Mouse (Mus musculus) right cerebral cortex, postnatal 4 days (tissue): ENCODE results near the gene March1.
"Not testable (repeated sequence)": the region's sequence is repeated elsewhere in the genome, so short reads cannot be mapped to it uniquely, and the experiment has no call there.

ENCODE experiments used
- DNase-seq: peaks from one replicate; pipeline ENCODE4 v3.0.0-alpha.2; 2022

March1 gene

DNA sequence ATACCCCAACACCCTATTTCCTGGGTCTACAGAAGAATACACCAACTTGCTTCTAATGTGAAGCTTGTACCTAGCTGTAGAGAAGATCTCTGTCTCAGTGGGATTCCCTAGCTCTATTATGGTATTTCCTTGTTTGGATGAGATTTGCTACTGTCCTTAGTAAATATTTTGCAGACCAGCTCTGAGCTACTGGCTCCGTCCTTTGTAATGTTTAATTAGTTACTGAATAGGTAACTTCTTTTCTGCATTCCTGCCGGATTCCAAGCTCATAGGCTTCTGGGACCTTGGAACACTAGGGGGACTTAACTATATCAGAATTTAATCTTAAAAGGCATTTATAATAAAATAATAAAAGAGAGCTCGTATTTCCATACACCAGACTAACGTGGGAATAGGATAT is 799.9 kb downstream of the March1 start:
- DNase-seq = not testable (repeated sequence)

DNA sequence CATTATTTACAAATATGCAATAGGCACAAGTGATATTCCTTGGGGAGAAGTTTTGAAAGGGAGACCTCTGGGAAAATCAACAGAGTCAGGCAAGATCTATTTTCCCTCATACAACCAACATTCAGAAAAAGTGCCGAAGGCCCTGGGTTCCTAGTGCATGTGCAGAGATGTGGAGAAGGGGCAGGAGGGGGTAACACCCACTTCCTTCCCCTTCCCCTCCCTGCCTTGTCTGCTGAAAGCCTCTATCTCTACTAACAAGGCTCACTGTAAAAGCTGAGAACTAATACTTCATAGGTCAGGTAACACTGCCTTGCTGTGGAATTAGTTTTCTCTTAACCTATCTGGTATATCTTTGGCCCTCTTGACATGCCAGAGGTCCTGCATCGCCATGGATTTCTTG is 812.9 kb downstream of the March1 start:
- DNase-seq = no peak

DNA sequence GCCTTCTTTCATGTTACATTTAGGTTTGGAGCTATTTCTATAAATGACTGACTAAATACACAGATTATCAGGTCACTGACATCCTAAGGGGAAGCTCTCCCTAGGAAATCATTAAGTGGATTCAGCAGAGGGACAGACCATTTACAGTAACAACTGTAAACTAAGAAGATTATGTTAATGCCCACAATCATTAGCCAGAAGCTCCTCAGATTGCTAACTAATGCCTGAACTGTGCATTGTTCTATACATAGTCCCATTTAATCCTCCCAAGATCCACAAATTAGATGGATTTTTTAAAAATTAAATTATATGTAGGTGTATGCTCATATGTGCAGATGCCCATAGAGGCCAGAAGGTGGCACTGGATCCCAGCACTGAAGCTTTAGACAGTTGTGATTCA is 815.9 kb downstream of the March1 start:
- no peak for DNase-seq

DNA sequence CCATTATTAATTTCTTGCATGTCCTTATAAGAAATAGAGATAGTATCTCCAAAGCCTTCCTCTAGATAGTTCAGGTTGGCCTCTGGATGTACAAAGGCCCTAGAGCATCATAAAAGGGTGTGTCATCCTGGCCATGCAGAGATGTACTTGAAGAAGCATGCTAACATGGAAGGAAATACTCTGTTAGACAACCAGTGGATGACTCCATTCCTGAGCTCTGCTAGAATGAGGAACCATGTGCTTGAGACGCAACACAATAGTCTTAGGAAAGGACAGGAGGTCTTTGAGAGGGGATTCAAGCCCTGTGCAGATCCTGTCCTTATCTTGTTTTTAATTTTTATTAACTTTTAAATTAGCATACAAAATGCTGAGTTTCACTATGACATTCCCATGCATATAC is 819.1 kb downstream of the March1 start:
- no peak for DNase-seq

GRCm38 (mm10) chr8:66437929-66438328 is 820.2 kb downstream of the March1 start:
- DNase-seq = no peak

DNA sequence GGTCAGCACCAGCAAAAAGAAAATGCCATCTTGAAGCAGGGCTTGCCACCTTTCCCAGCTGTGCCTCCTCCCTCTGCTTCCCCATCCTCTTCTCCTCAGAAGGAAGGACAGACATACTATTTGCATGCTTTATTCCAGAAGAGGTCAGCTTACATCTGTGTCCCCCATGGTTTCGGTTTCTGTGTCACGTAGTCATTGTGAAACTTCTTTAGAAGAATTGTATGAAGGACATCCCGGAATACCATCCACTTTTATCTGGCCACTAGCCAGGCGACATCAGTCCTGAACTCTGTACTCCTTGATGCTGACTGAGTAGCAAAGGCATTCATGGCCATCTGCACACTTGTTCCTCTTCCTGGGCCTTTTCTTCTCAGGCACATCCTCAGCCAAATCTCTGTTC is 820.8 kb downstream of the March1 start:
- DNase-seq = no peak

GRCm38 (mm10) chr8:66441123-66441522 is 823.4 kb downstream of the March1 start:
- no peak for DNase-seq

GRCm38 (mm10) chr8:66442778-66443177 is 825.1 kb downstream of the March1 start:
- peak; percentile 30 for DNase-seq

- no peak for DNase-seq
Observed at GRCm38 (mm10) chr8:66444141-66444540, 826.4 kb downstream of the March1 start.

DNA sequence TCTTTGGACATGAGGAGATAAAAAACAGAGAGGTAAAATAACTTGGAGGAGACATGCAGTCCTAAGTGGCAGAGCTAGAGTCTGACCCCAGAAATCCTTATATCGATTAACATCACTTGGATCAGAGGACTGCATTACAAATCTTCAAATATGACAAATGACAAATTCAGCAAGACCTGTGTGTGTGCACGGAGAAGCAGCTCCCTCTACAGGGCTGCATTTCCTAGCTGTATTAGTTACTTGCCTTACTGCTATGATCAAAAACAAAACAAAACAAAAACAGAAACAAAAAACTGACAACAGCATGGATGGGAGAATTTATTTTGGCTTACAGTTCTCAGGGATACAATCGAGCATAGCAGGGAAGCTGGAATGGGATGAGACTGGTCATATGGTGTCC is 827.7 kb downstream of the March1 start:
- no peak for DNase-seq

DNA sequence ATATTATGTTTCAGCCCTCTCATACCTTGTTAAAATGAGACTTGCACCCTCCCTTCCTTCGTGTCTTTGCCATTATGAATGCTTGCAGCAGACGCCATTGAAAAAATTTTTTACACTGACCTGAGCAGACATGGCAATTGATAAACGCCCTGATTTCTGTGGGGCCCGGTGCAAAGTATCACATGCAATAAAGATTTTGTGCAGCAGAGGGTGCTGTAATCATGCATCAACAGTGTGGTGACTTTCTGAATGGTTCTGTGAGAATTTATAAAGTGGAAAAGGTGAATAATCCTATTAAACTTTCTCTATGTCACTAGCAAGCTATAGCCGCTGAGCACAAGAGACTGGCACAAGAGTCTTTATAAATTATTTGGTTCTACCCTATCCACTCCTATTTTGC is 833.0 kb downstream of the March1 start:
- DNase-seq = peak; percentile 49

DNA sequence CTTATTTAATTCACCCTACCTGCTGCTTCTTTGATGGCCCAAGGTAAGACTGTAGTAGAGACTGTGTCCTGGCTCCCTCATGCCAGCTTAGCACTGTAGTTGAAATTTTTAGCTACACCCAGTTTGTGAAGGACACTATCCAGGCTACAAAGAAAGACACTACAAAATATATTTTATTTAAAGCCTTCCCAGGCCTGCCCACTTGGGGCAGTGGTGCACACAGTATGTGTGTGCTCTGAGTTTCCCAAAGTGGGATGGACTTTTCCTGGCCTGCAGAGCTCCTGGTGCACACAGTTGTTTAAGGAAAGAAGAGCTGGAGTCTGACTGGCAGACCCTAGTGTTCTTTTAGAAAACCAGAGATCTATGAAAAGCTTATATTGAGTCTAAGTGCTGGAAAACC is 839.4 kb downstream of the March1 start:
- DNase-seq = no peak

DNA sequence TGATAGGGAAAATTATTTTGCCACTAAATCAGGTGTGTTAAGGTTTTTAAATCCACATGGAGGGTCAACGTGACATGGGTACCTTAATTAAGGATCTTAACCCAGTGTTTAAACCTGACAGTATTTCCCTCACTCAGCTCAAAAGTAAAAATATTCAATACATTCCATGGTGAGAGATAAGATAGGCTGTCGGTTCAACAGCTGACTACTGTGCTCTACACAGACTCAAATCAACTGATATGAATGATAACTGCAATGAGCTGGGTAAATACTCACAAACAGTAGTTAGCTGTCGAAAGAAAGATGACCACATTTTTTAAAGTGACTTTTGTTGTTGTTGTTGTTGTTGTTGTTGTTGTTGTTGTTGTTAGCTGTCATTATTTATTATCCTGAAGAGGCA is 852.1 kb downstream of the March1 start:
- DNase-seq = no peak

DNA sequence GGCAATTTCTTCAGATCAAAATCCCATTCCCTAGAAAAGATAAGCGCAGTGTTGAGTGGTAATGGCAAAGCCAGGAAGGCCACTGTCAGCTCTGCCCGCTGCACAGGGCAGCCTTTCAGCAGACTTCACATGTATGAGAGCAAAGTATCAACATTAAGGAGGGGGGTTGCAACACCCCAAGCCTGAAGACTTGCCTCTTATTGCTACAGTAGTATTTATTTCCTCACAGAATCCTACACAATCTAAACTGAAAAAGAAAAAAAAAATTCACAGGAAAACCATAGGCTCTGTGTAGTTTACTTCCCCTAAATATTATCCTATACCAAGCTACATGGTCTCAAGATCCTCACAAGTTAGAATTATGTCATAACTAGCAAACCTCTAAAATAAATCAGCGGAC is 859.2 kb downstream of the March1 start:
- DNase-seq = no peak

- peak; percentile 79 for DNase-seq
Observed at GRCm38 (mm10) chr8:66486084-66486763, 868.5 kb downstream of the March1 start, which contains the start of gene Tma16. Tma16 (minus strand) TSS chr8:66486530.

DNA sequence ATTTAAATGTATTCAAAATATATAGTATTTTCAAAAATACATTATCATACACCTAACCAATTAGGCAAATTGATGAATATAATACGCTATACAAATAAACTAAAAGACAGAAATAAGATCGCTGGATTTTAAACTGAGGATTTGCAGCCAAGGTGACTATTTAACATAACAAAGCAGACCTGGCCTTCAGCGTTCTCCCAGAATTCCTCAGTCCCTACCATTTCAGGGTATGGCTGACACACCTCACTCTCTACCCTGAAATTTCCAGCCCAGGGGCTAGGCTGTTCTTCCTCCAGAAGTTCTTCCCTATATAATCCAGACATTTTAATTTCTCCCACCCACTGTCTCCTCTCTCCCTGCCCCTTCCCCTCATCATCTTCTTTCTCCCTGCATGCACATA is 870.9 kb downstream of the March1 start:
- DNase-seq = no peak

GRCm38 (mm10) chr8:66490624-66491023 is 872.9 kb downstream of the March1 start:
- no peak for DNase-seq

- DNase-seq = no peak
Observed at GRCm38 (mm10) chr8:66494496-66494895, 876.8 kb downstream of the March1 start.

- peak; percentile 92 for DNase-seq
Observed at GRCm38 (mm10) chr8:66495726-66496125, 878.0 kb downstream of the March1 start.

GRCm38 (mm10) chr8:66496998-66497577 is 879.4 kb downstream of the March1 start:
- peak; percentile 19 for DNase-seq

- no peak for DNase-seq
Observed at GRCm38 (mm10) chr8:66503381-66503780, 885.7 kb downstream of the March1 start.

DNA sequence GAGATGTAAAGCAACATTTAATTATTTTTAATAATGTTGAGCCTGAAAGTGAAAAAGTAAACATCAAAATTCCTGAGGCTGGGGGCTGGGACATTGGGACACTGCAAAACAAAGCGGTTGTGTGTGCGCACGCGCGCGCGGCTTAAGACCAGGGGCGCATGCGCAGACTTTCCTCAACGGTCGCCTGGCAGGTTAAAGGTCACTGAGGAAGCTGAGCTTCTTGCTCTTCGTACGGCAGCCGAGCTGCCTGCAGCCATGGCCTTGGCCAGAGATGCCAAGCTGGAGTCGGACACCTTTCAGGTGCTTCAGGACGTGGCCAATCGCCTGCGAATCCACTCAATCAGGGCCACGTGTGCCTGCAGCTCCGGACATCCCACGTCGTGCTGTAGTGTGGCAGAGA is 893.8 kb downstream of the March1 start, which contains the start of gene Tktl2:
Gene Tktl2 (plus strand): TSS at position 220 of the 400 bp plus-strand sequence.
- no peak for DNase-seq

DNA sequence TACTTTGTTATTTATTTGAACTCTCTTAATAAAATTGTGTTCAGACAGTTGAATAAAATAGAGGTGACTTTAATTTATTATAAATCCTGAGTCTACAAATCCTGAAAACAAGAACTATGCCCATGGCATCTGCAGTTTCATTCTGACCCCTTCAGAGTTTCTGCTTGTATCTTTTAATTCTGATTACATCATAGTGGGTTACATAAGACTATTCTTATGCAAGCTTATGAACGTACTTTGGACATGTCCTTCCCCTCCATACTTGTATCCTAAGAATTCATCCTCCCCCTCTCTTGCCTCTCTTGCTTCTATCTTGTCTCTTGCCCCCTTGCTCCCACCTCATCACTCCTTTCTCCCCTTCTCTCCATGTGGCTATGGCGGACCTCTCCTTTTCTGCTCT is 901.4 kb downstream of the March1 start:
- DNase-seq = no peak

DNA sequence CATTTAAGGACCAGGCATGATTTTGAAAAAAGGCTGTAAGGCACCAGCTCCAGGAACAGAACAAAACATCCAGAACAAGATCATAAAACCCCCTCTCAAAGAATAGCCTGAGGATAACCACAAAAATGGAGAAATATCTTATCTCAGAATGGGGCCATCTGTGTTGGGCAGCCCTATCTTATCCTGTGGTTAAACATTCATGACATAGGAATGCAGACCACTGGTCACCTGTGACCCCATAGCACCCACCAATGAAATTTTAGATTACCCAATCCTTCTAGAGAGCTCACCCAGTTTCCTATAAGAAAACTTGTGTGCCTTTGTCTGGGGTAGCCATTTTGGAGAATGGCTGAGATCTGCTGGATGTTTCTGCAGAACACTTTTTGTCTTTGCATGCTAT is 902.9 kb downstream of the March1 start:
- no peak for DNase-seq
